Mouse (Mus musculus) ES-Bruce4 (cell line): ENCODE data around the gene Foxo3. TPM values are rescaled to one million over a fixed set of nuclear protein-coding genes. Genes with fewer than 3 reads are reported as not detected.

ENCODE experiments used
- H3K27ac ChIP-seq: 2 replicates; pipeline ENCODE4 v1.5.1; 2012; ENCODE audit warnings: low read length, inconsistent platforms; ENCODE audit not compliant: insufficient read depth
- H3K27me3 ChIP-seq: 2 replicates; pipeline ENCODE4 v1.6.1; 2012; ENCODE audit warnings: mild to moderate bottlenecking, low read length, inconsistent platforms; ENCODE audit not compliant: control insufficient read depth, poor library complexity, insufficient read depth, severe bottlenecking
- H3K36me3 ChIP-seq: 2 replicates; pipeline ENCODE4 v1.6.1; 2012; ENCODE audit warnings: inconsistent platforms, mild to moderate bottlenecking, low read length, moderate library complexity; ENCODE audit not compliant: control insufficient read depth, poor library complexity, insufficient read depth, severe bottlenecking
- H3K4me1 ChIP-seq: one replicate; pipeline ENCODE4 v1.8.1; 2011; ENCODE audit warnings: low read length; ENCODE audit not compliant: control insufficient read depth, insufficient read depth
- H3K4me3 ChIP-seq: 2 replicates; pipeline ENCODE4 v1.5.1; 2011; ENCODE audit warnings: low read depth, mild to moderate bottlenecking, low read length
- H3K9ac ChIP-seq: 2 replicates; pipeline ENCODE4 v1.6.1; 2012; ENCODE audit warnings: low read depth, mild to moderate bottlenecking, inconsistent platforms; ENCODE audit not compliant: poor library complexity, severe bottlenecking
- H3K9me3 ChIP-seq: replicated peaks from 2 replicates; pipeline ENCODE4 v1.6.1; 2012; ENCODE audit warnings: mild to moderate bottlenecking, low read length, inconsistent platforms; ENCODE audit not compliant: control insufficient read depth, poor library complexity, insufficient read depth, severe bottlenecking
- CTCF ChIP-seq: IDR thresholded peaks from one replicate; pipeline ENCODE4 v1.8.1; 2011; ENCODE audit warnings: low read depth, low read length
- EP300 ChIP-seq: IDR thresholded peaks from 2 replicates; pipeline ENCODE4 v1.6.1; 2011; ENCODE audit warnings: low read depth, low read length; ENCODE audit not compliant: insufficient read depth
- POLR2A ChIP-seq: IDR thresholded peaks from one replicate; pipeline ENCODE4 v1.8.1; 2011; ENCODE audit warnings: low read length; ENCODE audit not compliant: insufficient read depth
- polyA plus RNA-seq: library from polyadenylated mRNA; stranded (reverse); fragments of >200 nt; gene quantifications from 2 replicates; pipeline ENCODE4 v1.2.4, GENCODE M21; 2011; ENCODE audit warnings: low read depth; ENCODE audit not compliant: missing spikeins, insufficient read depth, insufficient read length

Gene Foxo3
- polyA plus RNA-seq, 1 experiment = 44.9 TPM

GRCm38 (mm10) chr10:42269281-42270025 is 7.1 kb downstream of the Foxo3 start:
- Histone ChIP-seq H3K27me3 (no peaks in the 10 kb centered on the region), H3K9me3 (0 out of 2 replicates have a peak, but pooled peaks cover 4% of the 10 kb centered on the region), H3K27ac (no peak overlapping the region), H3K4me1 (no peaks in the 10 kb centered on the region), H3K4me3 (no peak overlapping the region), H3K9ac (no peak overlapping the region), H3K36me3 (peaks cover 26% of the 10 kb centered on the region)
- TF ChIP-seq POLR2A = no peak
- no peak for TF ChIP-seq EP300
- TF ChIP-seq CTCF = no peak

- Histone ChIP-seq H3K36me3 (peaks cover 26% of the 10 kb centered on the region), H3K4me3 (no peak overlapping the region), H3K9me3 (0 out of 2 replicates have a peak, but pooled peaks cover 4% of the 10 kb centered on the region), H3K27ac (no peak overlapping the region), H3K4me1 (no peaks in the 10 kb centered on the region), H3K27me3 (no peaks in the 10 kb centered on the region), H3K9ac (no peak overlapping the region)
- TF ChIP-seq EP300 (no peak), CTCF (no peak), POLR2A (no peak)
These were observed 8.6 kb downstream of the Foxo3 start for GRCm38 (mm10) chr10:42267811-42268545.

GRCm38 (mm10) chr10:42265021-42265689 is 11.4 kb downstream of the Foxo3 start:
- Histone ChIP-seq H3K27ac (no peak overlapping the region), H3K4me3 (no peak overlapping the region), H3K36me3 (peaks cover 22% of the 10 kb centered on the region), H3K9me3 (0 out of 2 replicates have a peak, but pooled peaks cover 4% of the 10 kb centered on the region), H3K27me3 (no peaks in the 10 kb centered on the region), H3K4me1 (no peaks in the 10 kb centered on the region), H3K9ac (no peak overlapping the region)
- no peak for TF ChIP-seq EP300
- no peak for TF ChIP-seq CTCF
- TF ChIP-seq POLR2A = no peak

GRCm38 (mm10) chr10:42264195-42264594 is 12.4 kb downstream of the Foxo3 start:
- H3K9ac ChIP-seq = no peak overlapping the region

GRCm38 (mm10) chr10:42263701-42264100 is 12.9 kb downstream of the Foxo3 start:
- 0 out of 2 replicates have a peak, but pooled peaks cover 4% of the 10 kb centered on the region for H3K9me3 ChIP-seq
- H3K9ac ChIP-seq = no peak overlapping the region

More at GRCm38 (mm10) chr10:42264195-42264594, 12.4 kb downstream of the Foxo3 start:
- Histone ChIP-seq H3K4me1 (no peaks in the 10 kb centered on the region), H3K27ac (no peak overlapping the region), H3K9me3 (0 out of 2 replicates have a peak, but pooled peaks cover 4% of the 10 kb centered on the region), H3K4me3 (no peak overlapping the region), H3K36me3 (peaks cover 24% of the 10 kb centered on the region), H3K27me3 (no peaks in the 10 kb centered on the region)
- TF ChIP-seq EP300 = no peak
- TF ChIP-seq POLR2A = no peak
- TF ChIP-seq CTCF = no peak

More at GRCm38 (mm10) chr10:42263701-42264100, 12.9 kb downstream of the Foxo3 start:
- no peaks in the 10 kb centered on the region for H3K27me3 ChIP-seq
- no peak overlapping the region for H3K27ac ChIP-seq
- no peaks in the 10 kb centered on the region for H3K4me1 ChIP-seq
- peaks cover 24% of the 10 kb centered on the region for H3K36me3 ChIP-seq
- H3K4me3 ChIP-seq = no peak overlapping the region
- TF ChIP-seq POLR2A (no peak), CTCF (no peak), EP300 (no peak)
